ENCODE assay signal across 25 mouse cellular contexts in genomic region chr4:140189601-140190000, GRCm38 (mm10). TPM values are rescaled to one million over a fixed set of nuclear protein-coding genes. Genes with fewer than 3 reads are reported as not detected.
DNase-seq lines count a peak whose midpoint lies in the region; ATAC-seq and TF ChIP-seq lines count a peak whose summit lies in the region.
"Had no signal": no experiment of that assay in that cellular context is flagged by ENCODE, and none has a peak within 500 bp of the region (broad histone marks: within the 10 kb centered on the region; RNA-seq: fewer than 3 reads in every experiment).

No protein-coding gene starts in this region.

- H3K4me2 ChIP-seq in neural tube, embryonic 13.5 days: no peak overlapping the region
- H3K4me2 ChIP-seq: embryonic facial prominence, embryonic 12.5 days; heart, embryonic 12.5 days; limb, embryonic 12.5 days; midbrain, embryonic 13.5 days had no signal

- H3K4me3 ChIP-seq in neural tube, embryonic 13.5 days: no peak overlapping the region
- H3K4me3 ChIP-seq in left cerebral cortex, adult 2 months: no peak overlapping the region
- H3K4me3 ChIP-seq: embryonic facial prominence, embryonic 12.5 days; heart, embryonic 12.5 days; limb, embryonic 12.5 days; midbrain, embryonic 13.5 days had no signal

- no peak for ATAC-seq in cerebellum, adult (ENCODE audit: insufficient number of reproducible peaks, low FRiP score, low TSS enrichment)
- ATAC-seq in neural tube, embryonic 13.5 days (ENCODE audit: low read depth): no peak
- ATAC-seq in inflammation-experienced regulatory T-cells, adult 6 months: no peak
- ATAC-seq: CD4-positive, CD25-positive, alpha-beta regulatory T cell, adult 4 months; hindbrain, embryonic 16.5 days; midbrain, embryonic 13.5 days had no signal

- 89% methylated on average over 9 of the region's 9 CpGs for WGBS in neural tube, embryonic 13.5 days

- H3K9me3 ChIP-seq in neural tube, embryonic 13.5 days: no peaks in the 10 kb centered on the region
- H3K9me3 ChIP-seq: embryonic facial prominence, embryonic 12.5 days; heart, embryonic 12.5 days; limb, embryonic 12.5 days; midbrain, embryonic 13.5 days had no signal

- no peak overlapping the region for H3K9ac ChIP-seq in neural tube, embryonic 13.5 days
- H3K9ac ChIP-seq: embryonic facial prominence, embryonic 12.5 days; forebrain, postnatal 0 days; heart, embryonic 12.5 days; limb, embryonic 12.5 days; liver, embryonic 14.5 days; midbrain, embryonic 13.5 days had no signal

- no peak for TF ChIP-seq CTCF in left cerebral cortex, adult 2 months (IDR thresholded peaks at IDR 0.05)

- no peaks in the 10 kb centered on the region for H3K36me3 ChIP-seq in neural tube, embryonic 13.5 days
- H3K36me3 ChIP-seq: embryonic facial prominence, embryonic 12.5 days; G1E; heart, embryonic 12.5 days; limb, embryonic 12.5 days; midbrain, embryonic 13.5 days had no signal

- DNase-seq in cerebellum, adult 11 months: peak; percentile 62
- no peak for DNase-seq in neural tube, embryonic 10.5 days (ENCODE audit: extremely low spot score, low spot score)
- peak; percentile 46 to 57 for DNase-seq in left cerebral cortex, adult 2 months (ENCODE audit: extremely low spot score in 1 of 2, low spot score in 2 of 2)
- DNase-seq in right cerebral cortex, postnatal 36 days (ENCODE audit: low spot score in 2 of 2): peak; percentile 22 to 57
- DNase-seq in lung, postnatal 36 days: no peak
- DNase-seq: forebrain, postnatal 0 days; gastrocnemius, postnatal 25 days; heart, postnatal 36 days; kidney, adult 11 months; kidney, postnatal 36 days; layer of hippocampus, adult 9-11 months had no signal

- H3K27me3 ChIP-seq in neural tube, embryonic 13.5 days: no peaks in the 10 kb centered on the region
- H3K27me3 ChIP-seq: midbrain, embryonic 13.5 days had no signal

- peaks cover 41% of the 10 kb centered on the region for H3K4me1 ChIP-seq in neural tube, embryonic 13.5 days (replicated peaks)
- H3K4me1 ChIP-seq: embryonic facial prominence, embryonic 12.5 days; limb, embryonic 12.5 days had no signal

- H3K27ac ChIP-seq in neural tube, embryonic 13.5 days (replicated peaks): 0 out of 2 replicates have a peak overlapping the region, but pooled peaks have one; percentile 5
- peak overlapping the region; percentile 61 for H3K27ac ChIP-seq in left cerebral cortex, adult 2 months
- H3K27ac ChIP-seq: embryonic facial prominence, embryonic 12.5 days; limb, embryonic 12.5 days; liver, embryonic 14.5 days; midbrain, embryonic 13.5 days had no signal

- intact Hi-C loops in left cerebral cortex, adult 2 months (cut with DNase I): no loop called here

RNA-seq across cellular contexts. Expression of gene Igsf21, which starts 57.0 kb away (rescaled TPM):
- polyA plus RNA-seq in neural tube, embryonic 13.5 days (2015; fragmentation: Nextera tagmentation; extraction: Ambion mirVana): 53.1 and 55.7 TPM in 2 replicates
- total RNA-seq in left cerebral cortex, adult 2 months (2021): 10 to 100 TPM; 68.8 to 75.2 TPM
- polyA plus RNA-seq in inflammation-experienced regulatory T-cells, adult 6 months (2017; shearing (Covaris generic)): not detected
- total RNA-seq: common myeloid progenitor, adult 5-6 weeks; G1E; megakaryocyte progenitor cell, adult 5-6 weeks; neutrophil, adult 5-6 weeks had no signal
- polyA plus RNA-seq: CD4-positive, CD25-positive, alpha-beta regulatory T cell, adult 4 months; G1E; limb, embryonic 12.5 days had no signal

Comparison
In these comparisons a context has a peak if more than half of its experiments do, and no peak if none do; other contexts are left out.
1. DNase-seq: peak in cerebellum, adult 11 months (single experiment), left cerebral cortex, adult 2 months (2 of 2) and right cerebral cortex, postnatal 36 days (2 of 2); none in neural tube, embryonic 10.5 days (single experiment) and lung, postnatal 36 days (single experiment).
2. RNA of gene Igsf21, which starts 57.0 kb away (polyA plus RNA-seq): 53.1 to 55.7 TPM in neural tube, embryonic 13.5 days; not detected in inflammation-experienced regulatory T-cells, adult 6 months; every median in the first group is over 10 times any median in the second.